Mouse (Mus musculus): ENCODE results near the gene Ccnd1. TPM values are rescaled to one million over a fixed set of nuclear protein-coding genes. Genes with fewer than 3 reads are reported as not detected.

Gene Ccnd1
- 238 and 258 TPM in 2 replicates for polyA plus RNA-seq (2016; fragmentation: Nextera tagmentation; extraction: Ambion mirVana)

DNA sequence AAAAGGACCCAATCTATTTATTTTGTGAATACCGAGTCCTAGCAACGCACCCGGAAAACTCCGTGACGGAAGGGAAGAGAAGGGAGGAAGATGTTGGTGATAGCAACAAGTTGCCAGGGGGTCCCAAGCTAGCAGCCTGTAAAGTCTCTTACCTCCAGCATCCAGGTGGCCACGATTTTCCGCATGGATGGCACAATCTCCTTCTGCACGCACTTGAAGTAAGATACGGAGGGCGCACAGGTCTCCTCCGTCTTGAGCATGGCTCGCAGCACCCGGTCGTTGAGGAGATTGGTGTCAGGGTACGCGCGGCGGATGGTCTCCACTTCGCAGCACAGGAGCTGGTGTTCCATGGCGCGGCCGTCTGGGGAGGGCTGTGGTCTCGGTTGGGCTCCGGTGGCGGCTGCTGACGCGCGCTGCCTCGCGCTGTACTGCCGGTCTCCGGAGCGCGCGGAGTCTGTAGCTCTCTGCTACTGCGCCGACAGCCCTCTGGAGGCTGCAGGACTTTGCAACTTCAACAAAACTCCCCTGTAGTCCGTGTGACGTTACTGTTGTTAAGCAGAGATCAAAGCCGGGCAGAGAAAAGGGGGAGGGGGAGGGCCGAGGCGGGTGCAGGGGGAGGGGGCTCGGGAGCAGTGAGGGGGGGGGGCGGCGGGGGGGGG, at the start of gene Ccnd1:
Gene Ccnd1, minus strand, starts transcription at position 582 of the 659 bp plus-strand sequence.
- H3K27me3 ChIP-seq (ENCODE audit: low read depth, poor library complexity, severe bottlenecking), result peaks cover 48% of the 10 kb centered on the region
- peaks cover 88% of the 10 kb centered on the region for H3K4me1 ChIP-seq
- no peaks in the 10 kb centered on the region for H3K9me3 ChIP-seq (replicated peaks)
- H3K36me3 ChIP-seq, result peaks cover 35% of the 10 kb centered on the region
- peak within 1 kb of the TSS; percentile 83 for H3K4me3 ChIP-seq
- DNase-seq (ENCODE audit: low spot score), result no peak
- WGBS, result under 1% methylated on average over 39 of the region's 45 CpGs
- H3K27ac ChIP-seq (replicated peaks), result peak within 1 kb of the TSS; percentile 98

DNA sequence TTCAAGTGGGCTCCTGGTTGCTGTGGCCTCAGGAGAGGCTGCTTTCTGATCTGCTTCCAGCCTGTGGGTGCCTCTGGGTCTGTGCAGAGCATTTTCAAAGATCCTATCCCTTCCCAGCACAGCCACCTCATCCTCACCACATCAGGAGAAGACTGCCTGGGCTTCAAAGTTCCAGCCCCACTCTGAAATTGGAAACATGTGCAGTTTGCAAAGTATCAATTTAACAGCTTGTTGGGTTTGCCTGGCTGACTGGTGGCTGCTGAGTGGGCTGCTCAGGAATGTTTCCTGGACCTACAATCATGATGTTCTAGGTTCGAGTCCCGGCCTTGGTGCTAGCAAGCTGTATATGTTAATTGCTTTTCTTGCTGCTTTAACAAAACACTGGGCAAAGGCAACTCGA, 49.1 kb upstream of the Ccnd1 start:
- no peak overlapping the region for H3K4me3 ChIP-seq
- 79% methylated on average over 3 of the region's 3 CpGs for WGBS
- no peaks in the 10 kb centered on the region for H3K9me3 ChIP-seq (replicated peaks)
- no peaks in the 10 kb centered on the region for H3K36me3 ChIP-seq
- DNase-seq (ENCODE audit: low spot score), result no peak
- H3K27me3 ChIP-seq (ENCODE audit: low read depth, poor library complexity, severe bottlenecking), result no peaks in the 10 kb centered on the region
- 0 out of 2 replicates have a peak, but pooled peaks cover 6% of the 10 kb centered on the region for H3K4me1 ChIP-seq
- H3K27ac ChIP-seq (replicated peaks), result no peak overlapping the region

GRCm38 (mm10) chr7:144985100-144985499, 45.4 kb upstream of the Ccnd1 start:
- Histone ChIP-seq H3K9me3 (replicated peaks) (no peaks in the 10 kb centered on the region), H3K27me3 (ENCODE audit: low read depth, poor library complexity, severe bottlenecking) (no peaks in the 10 kb centered on the region), H3K4me1 (peaks cover 15% of the 10 kb centered on the region; the same call in 1 of the 2 replicates), H3K36me3 (no peaks in the 10 kb centered on the region), H3K27ac (replicated peaks) (0 out of 2 replicates have a peak overlapping the region, but pooled peaks have one; percentile 4), H3K4me3 (no peak overlapping the region)
- 82% methylated on average over 1 of the region's 1 CpGs for WGBS
- no peak for DNase-seq (ENCODE audit: low spot score)

GRCm38 (mm10) chr7:144982358-144983110, 42.8 kb upstream of the Ccnd1 start:
- 92% methylated on average over 6 of the region's 6 CpGs for WGBS
- H3K36me3 ChIP-seq, result no peaks in the 10 kb centered on the region
- no peaks in the 10 kb centered on the region; the same call in 1 of the 2 replicates for H3K9me3 ChIP-seq (replicated peaks)
- peaks cover 9% of the 10 kb centered on the region; the same call in 1 of the 2 replicates for H3K4me1 ChIP-seq
- H3K4me3 ChIP-seq, result no peak overlapping the region
- no peak for DNase-seq (ENCODE audit: low spot score)
- no peak overlapping the region for H3K27ac ChIP-seq (replicated peaks)
- no peaks in the 10 kb centered on the region for H3K27me3 ChIP-seq (ENCODE audit: low read depth, poor library complexity, severe bottlenecking)

GRCm38 (mm10) chr7:144981426-144982079, 41.8 kb upstream of the Ccnd1 start:
- peaks cover 9% of the 10 kb centered on the region; the same call in 1 of the 2 replicates for H3K4me1 ChIP-seq
- H3K36me3 ChIP-seq, result no peaks in the 10 kb centered on the region
- H3K27ac ChIP-seq (replicated peaks), result no peak overlapping the region
- no peak overlapping the region for H3K4me3 ChIP-seq
- DNase-seq (ENCODE audit: low spot score), result no peak
- H3K27me3 ChIP-seq (ENCODE audit: low read depth, poor library complexity, severe bottlenecking), result no peaks in the 10 kb centered on the region
- WGBS, result 79% methylated on average over 8 of the region's 8 CpGs
- H3K9me3 ChIP-seq (replicated peaks), result no peaks in the 10 kb centered on the region; the same call in 1 of the 2 replicates

- Histone ChIP-seq H3K27ac (replicated peaks) (no peak overlapping the region), H3K9me3 (replicated peaks) (no peaks in the 10 kb centered on the region; the same call in 1 of the 2 replicates), H3K27me3 (ENCODE audit: low read depth, poor library complexity, severe bottlenecking) (no peaks in the 10 kb centered on the region), H3K4me3 (no peak overlapping the region), H3K36me3 (no peaks in the 10 kb centered on the region), H3K4me1 (peaks cover 9% of the 10 kb centered on the region; the same call in 1 of the 2 replicates)
- no peak for DNase-seq (ENCODE audit: low spot score)
- 85% methylated on average over 5 of the region's 5 CpGs for WGBS
Observed at GRCm38 (mm10) chr7:144979814-144980213, 40.1 kb upstream of the Ccnd1 start.

GRCm38 (mm10) chr7:144977121-144977520, 37.4 kb upstream of the Ccnd1 start:
- H3K27me3 ChIP-seq (ENCODE audit: low read depth, poor library complexity, severe bottlenecking), result no peaks in the 10 kb centered on the region
- DNase-seq (ENCODE audit: low spot score), result no peak
- H3K36me3 ChIP-seq, result no peaks in the 10 kb centered on the region
- H3K9me3 ChIP-seq (replicated peaks), result no peaks in the 10 kb centered on the region; the same call in 1 of the 2 replicates
- H3K27ac ChIP-seq (replicated peaks), result no peak overlapping the region
- H3K4me3 ChIP-seq, result no peak overlapping the region
- H3K4me1 ChIP-seq, result peaks cover 9% of the 10 kb centered on the region; the same call in 1 of the 2 replicates
- 84% methylated on average over 2 of the region's 2 CpGs for WGBS

DNA sequence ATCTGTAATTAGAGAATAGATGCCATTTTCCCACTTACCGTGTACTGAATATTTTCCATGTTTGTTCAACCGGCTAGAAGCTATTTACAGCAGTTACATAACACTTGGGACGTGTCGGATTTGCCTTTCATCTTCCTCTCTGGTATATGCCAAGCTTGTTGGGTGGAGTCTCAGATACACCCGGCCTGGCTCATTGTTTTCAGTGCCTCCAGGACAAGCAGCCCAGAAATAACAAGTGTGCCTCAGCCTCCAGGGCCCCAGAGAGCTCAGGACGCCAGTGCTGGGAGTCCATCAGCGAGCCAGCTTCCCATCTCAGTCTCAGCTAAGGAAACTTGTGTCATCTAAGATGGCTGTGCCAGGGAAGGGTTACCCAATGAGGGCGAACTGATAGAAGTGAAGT, 33.7 kb upstream of the Ccnd1 start:
- 86% methylated on average over 8 of the region's 8 CpGs for WGBS
- H3K27ac ChIP-seq (replicated peaks), result no peak overlapping the region
- H3K4me3 ChIP-seq, result no peak overlapping the region
- no peaks in the 10 kb centered on the region for H3K36me3 ChIP-seq
- H3K4me1 ChIP-seq, result no peaks in the 10 kb centered on the region
- no peaks in the 10 kb centered on the region for H3K27me3 ChIP-seq (ENCODE audit: low read depth, poor library complexity, severe bottlenecking)
- DNase-seq (ENCODE audit: low spot score), result no peak
- no peaks in the 10 kb centered on the region for H3K9me3 ChIP-seq (replicated peaks)

DNA sequence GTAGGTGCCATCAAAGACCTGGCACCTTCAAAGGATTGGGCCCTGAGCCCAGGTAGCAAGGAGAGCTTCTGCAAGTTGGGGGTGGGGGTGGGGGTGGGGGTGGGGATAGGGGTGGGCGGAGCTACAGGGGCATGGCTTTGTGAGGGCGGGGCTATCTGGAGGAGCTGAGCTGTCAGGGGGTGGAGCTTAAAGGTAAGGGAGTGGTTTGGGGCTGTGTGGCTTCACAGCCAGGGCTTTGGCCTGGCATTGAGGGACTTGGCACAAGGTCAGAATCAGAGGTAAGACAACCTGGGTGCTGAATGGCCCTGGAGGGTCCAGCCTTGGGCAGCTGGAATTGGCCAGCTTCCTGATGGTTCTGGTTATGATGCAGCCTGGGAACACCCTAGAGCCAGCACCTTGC, 32.0 kb upstream of the Ccnd1 start:
- Histone ChIP-seq H3K4me3 (no peak overlapping the region), H3K9me3 (replicated peaks) (no peaks in the 10 kb centered on the region), H3K27me3 (ENCODE audit: low read depth, poor library complexity, severe bottlenecking) (no peaks in the 10 kb centered on the region), H3K36me3 (no peaks in the 10 kb centered on the region), H3K27ac (replicated peaks) (no peak overlapping the region), H3K4me1 (no peaks in the 10 kb centered on the region)
- WGBS, result 42% methylated on average over 2 of the region's 2 CpGs
- DNase-seq (ENCODE audit: low spot score), result no peak

GRCm38 (mm10) chr7:144970997-144971768, 31.5 kb upstream of the Ccnd1 start:
- DNase-seq (ENCODE audit: low spot score), result no peak
- H3K4me3 ChIP-seq, result no peak overlapping the region
- 77% methylated on average over 8 of the region's 8 CpGs for WGBS
- H3K27ac ChIP-seq (replicated peaks), result no peak overlapping the region
- H3K4me1 ChIP-seq, result no peaks in the 10 kb centered on the region
- no peaks in the 10 kb centered on the region for H3K36me3 ChIP-seq
- no peaks in the 10 kb centered on the region for H3K9me3 ChIP-seq (replicated peaks)
- no peaks in the 10 kb centered on the region for H3K27me3 ChIP-seq (ENCODE audit: low read depth, poor library complexity, severe bottlenecking)

DNA sequence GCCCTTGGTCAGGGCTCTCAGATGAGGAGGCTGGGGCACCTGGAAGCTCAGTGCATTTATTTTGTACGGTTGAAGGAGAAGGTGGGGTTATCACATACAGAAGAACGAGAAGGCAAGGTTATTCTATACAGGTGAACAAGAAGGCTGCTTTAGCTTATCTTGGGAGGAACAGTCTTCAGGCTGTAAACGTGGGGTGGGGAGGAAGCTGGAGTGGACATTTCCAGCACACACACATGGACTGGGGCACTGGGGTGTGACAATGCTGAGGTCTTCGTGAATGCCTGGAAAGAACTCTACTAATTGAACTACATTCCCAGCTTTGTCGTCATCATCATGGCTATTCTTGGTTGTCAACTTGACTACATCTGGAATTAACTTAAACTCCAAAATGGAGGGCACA, 26.2 kb upstream of the Ccnd1 start:
- H3K4me3 ChIP-seq, result no peak overlapping the region
- 82% methylated on average over 5 of the region's 5 CpGs for whole genome bisulfite sequencing
- no peak overlapping the region for H3K27ac ChIP-seq (replicated peaks)
- no peaks in the 10 kb centered on the region for H3K4me1 ChIP-seq
- H3K9me3 ChIP-seq (replicated peaks), result no peaks in the 10 kb centered on the region
- DNase-seq (ENCODE audit: low spot score), result no peak
- H3K27me3 ChIP-seq (ENCODE audit: low read depth, poor library complexity, severe bottlenecking), result no peaks in the 10 kb centered on the region
- no peaks in the 10 kb centered on the region for H3K36me3 ChIP-seq

GRCm38 (mm10) chr7:144964316-144964715, 24.6 kb upstream of the Ccnd1 start:
- H3K27me3 ChIP-seq (ENCODE audit: low read depth, poor library complexity, severe bottlenecking), result no peaks in the 10 kb centered on the region
- H3K4me1 ChIP-seq, result no peaks in the 10 kb centered on the region
- no peak overlapping the region for H3K4me3 ChIP-seq
- WGBS, result 88% methylated on average over 4 of the region's 4 CpGs
- no peak overlapping the region for H3K27ac ChIP-seq (replicated peaks)
- H3K36me3 ChIP-seq, result no peaks in the 10 kb centered on the region
- no peaks in the 10 kb centered on the region for H3K9me3 ChIP-seq (replicated peaks)
- DNase-seq (ENCODE audit: low spot score), result no peak
